Mouse (Mus musculus): Measurements from ENCODE around the gene Rad51b.

Rad51b gene

GRCm38 (mm10) chr12:79535532-79536437, 238.7 kb downstream of the Rad51b start:
- no peak for DNase-seq

GRCm38 (mm10) chr12:79540176-79540575, 243.1 kb downstream of the Rad51b start:
- DNase-seq = no peak

- DNase-seq = peak; percentile 30 to 40
These were observed 244.5 kb downstream of the Rad51b start for GRCm38 (mm10) chr12:79541581-79541980.

GRCm38 (mm10) chr12:79545063-79545462, 248.0 kb downstream of the Rad51b start:
- no peak for DNase-seq

GRCm38 (mm10) chr12:79547556-79547955, 250.5 kb downstream of the Rad51b start:
- DNase-seq = peak; percentile 62 to 74

- no peak for DNase-seq
These were observed 251.7 kb downstream of the Rad51b start for GRCm38 (mm10) chr12:79548607-79549330.

- DNase-seq = no peak
These were observed 253.1 kb downstream of the Rad51b start for GRCm38 (mm10) chr12:79550049-79550682.

GRCm38 (mm10) chr12:79551274-79551673, 254.2 kb downstream of the Rad51b start:
- no peak for DNase-seq

GRCm38 (mm10) chr12:79553056-79553455, 256.0 kb downstream of the Rad51b start:
- no peak for DNase-seq

GRCm38 (mm10) chr12:79557904-79558303, 260.8 kb downstream of the Rad51b start:
- DNase-seq = no peak

GRCm38 (mm10) chr12:79558711-79559110, 261.6 kb downstream of the Rad51b start:
- DNase-seq = no peak

- DNase-seq = no peak
These were observed 262.4 kb downstream of the Rad51b start for GRCm38 (mm10) chr12:79559410-79560015.

- no peak for DNase-seq
These were observed 263.1 kb downstream of the Rad51b start for GRCm38 (mm10) chr12:79560084-79560699.

- no peak for DNase-seq
These were observed 263.8 kb downstream of the Rad51b start for GRCm38 (mm10) chr12:79560893-79561292.

- no peak for DNase-seq
These were observed 277.3 kb downstream of the Rad51b start for GRCm38 (mm10) chr12:79574159-79575040.

GRCm38 (mm10) chr12:79575041-79575541, 278.0 kb downstream of the Rad51b start:
- no peak for DNase-seq

GRCm38 (mm10) chr12:79577525-79577924, 280.4 kb downstream of the Rad51b start:
- DNase-seq = no peak

- no peak for DNase-seq
These were observed 282.0 kb downstream of the Rad51b start for GRCm38 (mm10) chr12:79579018-79579585.

GRCm38 (mm10) chr12:79579837-79580236, 282.8 kb downstream of the Rad51b start:
- DNase-seq = peak in 1 of 2 experiments; percentile 26

GRCm38 (mm10) chr12:79584556-79585307, 287.6 kb downstream of the Rad51b start:
- no peak for DNase-seq

Measured in lung, postnatal 4 days (tissue).